Mouse (Mus musculus) testis, adult 2 months (tissue): ENCODE data around the gene Wfs1.
"Not testable (repeated sequence)": the region's sequence is repeated elsewhere in the genome, so short reads cannot be mapped to it uniquely, and the experiment has no call there.

Experiments
- CTCF ChIP-seq: fragments of 200-500 bp; IDR thresholded peaks from 2 replicates; pipeline ENCODE4 v1.5.1; 2012; ENCODE audit warnings: low read depth, mild to moderate bottlenecking, inconsistent platforms, low read length, moderate library complexity; ENCODE audit not compliant: control insufficient read depth, insufficient read depth, insufficient replicate concordance
- POLR2A ChIP-seq: fragments of 200-500 bp; IDR thresholded peaks from 2 replicates; pipeline ENCODE4 v1.6.1; 2012; ENCODE audit warnings: low read depth, mild to moderate bottlenecking, inconsistent platforms, low read length, moderate library complexity; ENCODE audit not compliant: control insufficient read depth

DNA sequence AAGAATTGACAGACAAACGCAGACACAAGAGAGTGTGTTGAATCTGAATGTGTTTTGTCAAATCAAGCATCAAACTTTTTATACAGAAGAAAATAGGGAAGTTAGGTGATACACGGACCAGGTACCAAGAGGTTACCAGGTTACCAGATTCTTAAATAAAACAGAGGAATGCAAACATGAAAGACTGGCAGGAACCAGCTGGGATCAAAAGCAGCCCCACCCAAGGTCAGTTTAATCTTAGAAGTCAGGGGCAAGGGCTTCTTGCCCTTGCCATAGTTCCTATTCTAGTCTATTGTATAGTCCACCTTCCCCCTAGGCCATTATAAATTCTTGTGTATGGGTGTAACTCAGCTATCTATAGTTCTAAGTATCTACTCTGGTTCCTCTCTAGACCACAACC lies 50.0 kb downstream of the Wfs1 start:
- TF ChIP-seq POLR2A, CTCF: not testable (repeated sequence)
